Mouse (Mus musculus) lung, adult 2 months (tissue): ENCODE results near the gene Sdsl.

ENCODE experiments used
- CTCF ChIP-seq: fragments of 200-500 bp; IDR thresholded peaks from 2 replicates; pipeline ENCODE4 v1.5.1; 2011; ENCODE audit warnings: mild to moderate bottlenecking, low read length, control low read depth; ENCODE audit not compliant: insufficient read depth
- POLR2A ChIP-seq: fragments of 200-500 bp; IDR thresholded peaks from 2 replicates; pipeline ENCODE4 v1.6.1; 2011; ENCODE audit warnings: low read depth, mild to moderate bottlenecking, control low read depth, low read length, borderline replicate concordance; ENCODE audit errors: extremely low read depth

GRCm38 (mm10) chr5:120408933-120409332 lies 63.7 kb downstream of the Sdsl start:
- TF ChIP-seq CTCF (no peak), POLR2A (no peak)
